Mouse (Mus musculus) left cerebral cortex, adult 2 months (tissue): ENCODE results near the gene Gli3. TPM values are rescaled to one million over a fixed set of nuclear protein-coding genes. Genes with fewer than 3 reads are reported as not detected.

ENCODE experiments used
- DNase-seq, 2 experiments: peaks; one replicate each; pipeline ENCODE4 v3.0.0; 2021 to 2022; ENCODE audit warnings: low spot score in 2 of 2, mixed read lengths in 1 of 2; ENCODE audit errors: extremely low spot score in 1 of 2
- H3K27ac ChIP-seq: fragments of 200-600 bp; 2 replicates; pipeline ENCODE4 v1.8.1; 2022
- H3K4me3 ChIP-seq: fragments of 200-600 bp; 2 replicates; pipeline ENCODE4 v1.8.1; 2022
- CTCF ChIP-seq: fragments of 200-600 bp; IDR thresholded peaks from 2 replicates; pipeline ENCODE4 v1.8.1; 2022; ENCODE audit warnings: antibody characterized with exemption, mild to moderate bottlenecking, moderate library complexity
- intact Hi-C: fragments of 180-260 bp; cut with DNase I; formaldehyde crosslinking; loops from one replicate; pipeline ENCODE4 v1.15.1; 2025
- total RNA-seq, 2 experiments: library from RNA; stranded (reverse); gene quantifications; 2 replicates each; pipeline ENCODE4 v1.2.3; 2021

Gene Gli3
- total RNA-seq, 2 experiments from 2014 or later, result 9.9 to 10.0 TPM

GRCm38 (mm10) chr13:15498338-15498737, 35.3 kb downstream of the Gli3 start:
- no peak overlapping the region for H3K27ac ChIP-seq
- intact Hi-C loops, result loop anchor here (5.0 kb wide), 1 partner anchor 76 kb away; no protein-coding TSS in a partner anchor
- TF ChIP-seq CTCF, result no peak
- no peak overlapping the region for H3K4me3 ChIP-seq
- no peak for DNase-seq

- H3K27ac ChIP-seq, result no peak overlapping the region
- intact Hi-C loops, result no loop called here
- TF ChIP-seq CTCF, result no peak
- DNase-seq, result no peak
- no peak overlapping the region for H3K4me3 ChIP-seq
Measured at GRCm38 (mm10) chr13:15510925-15511324, 47.9 kb downstream of the Gli3 start.

GRCm38 (mm10) chr13:15513114-15513513, 50.1 kb downstream of the Gli3 start:
- no peak for DNase-seq
- Histone ChIP-seq H3K4me3 (no peak overlapping the region), H3K27ac (no peak overlapping the region)
- intact Hi-C loops, result no loop called here
- TF ChIP-seq CTCF, result no peak

- no peak for DNase-seq
- intact Hi-C loops, result no loop called here
Measured at GRCm38 (mm10) chr13:15514082-15514481, 51.0 kb downstream of the Gli3 start.

GRCm38 (mm10) chr13:15517048-15517760, 54.2 kb downstream of the Gli3 start:
- Histone ChIP-seq H3K27ac (no peak overlapping the region), H3K4me3 (no peak overlapping the region)
- TF ChIP-seq CTCF, result no peak
- intact Hi-C loops, result no loop called here
- no peak for DNase-seq

More at GRCm38 (mm10) chr13:15514082-15514481, 51.0 kb downstream of the Gli3 start:
- H3K4me3 ChIP-seq, result no peak overlapping the region
- H3K27ac ChIP-seq, result no peak overlapping the region
- TF ChIP-seq CTCF, result no peak

- DNase-seq, result no peak
- no peak for TF ChIP-seq CTCF
- intact Hi-C loops, result no loop called here
- no peak overlapping the region for H3K4me3 ChIP-seq
- no peak overlapping the region for H3K27ac ChIP-seq
Measured at GRCm38 (mm10) chr13:15520353-15520752, 57.3 kb downstream of the Gli3 start.

- no peak for TF ChIP-seq CTCF
- Histone ChIP-seq H3K27ac (no peak overlapping the region), H3K4me3 (no peak overlapping the region)
- no peak for DNase-seq
- intact Hi-C loops, result no loop called here
Measured at GRCm38 (mm10) chr13:15522153-15522552, 59.1 kb downstream of the Gli3 start.

- no peak overlapping the region for H3K4me3 ChIP-seq
- DNase-seq, result no peak
- intact Hi-C loops, result no loop called here
- no peak overlapping the region for H3K27ac ChIP-seq
- TF ChIP-seq CTCF, result no peak
Measured at GRCm38 (mm10) chr13:15524208-15524607, 61.2 kb downstream of the Gli3 start.

GRCm38 (mm10) chr13:15526691-15527090, 63.7 kb downstream of the Gli3 start:
- TF ChIP-seq CTCF, result no peak
- Histone ChIP-seq H3K4me3 (no peak overlapping the region), H3K27ac (no peak overlapping the region)
- DNase-seq, result no peak
- intact Hi-C loops, result no loop called here

- no peak for DNase-seq
- no peak overlapping the region for H3K4me3 ChIP-seq
- no peak overlapping the region for H3K27ac ChIP-seq
- TF ChIP-seq CTCF, result no peak
- intact Hi-C loops, result no loop called here
Measured at GRCm38 (mm10) chr13:15531568-15531967, 68.5 kb downstream of the Gli3 start.

- no peak for DNase-seq
- intact Hi-C loops, result no loop called here
- no peak for TF ChIP-seq CTCF
- Histone ChIP-seq H3K4me3 (no peak overlapping the region), H3K27ac (no peak overlapping the region)
Measured at GRCm38 (mm10) chr13:15537206-15537605, 74.2 kb downstream of the Gli3 start.

- no peak overlapping the region for H3K27ac ChIP-seq
- no peak overlapping the region for H3K4me3 ChIP-seq
- no peak for TF ChIP-seq CTCF
- intact Hi-C loops, result no loop called here
- DNase-seq, result no peak
Measured at GRCm38 (mm10) chr13:15537611-15538010, 74.6 kb downstream of the Gli3 start.

- TF ChIP-seq CTCF, result no peak
- intact Hi-C loops, result no loop called here
- DNase-seq, result no peak
- Histone ChIP-seq H3K4me3 (no peak overlapping the region), H3K27ac (no peak overlapping the region)
Measured at GRCm38 (mm10) chr13:15538389-15538788, 75.4 kb downstream of the Gli3 start.
